Mouse (Mus musculus): ENCODE data around the gene Tprg. TPM values are rescaled to one million over a fixed set of nuclear protein-coding genes. Genes with fewer than 3 reads are reported as not detected.

Tprg gene
- polyA plus RNA-seq, 1 experiment from 2014 or later, result 0.44 TPM

- H3K36me3 ChIP-seq, result no peaks in the 10 kb centered on the region
- H3K4me3 ChIP-seq, result no peak overlapping the region
- no peaks in the 10 kb centered on the region for H3K4me1 ChIP-seq
- no peaks in the 10 kb centered on the region for H3K27me3 ChIP-seq
- H3K9me3 ChIP-seq, result no peaks in the 10 kb centered on the region
- no peak overlapping the region for H3K4me2 ChIP-seq
- H3K9ac ChIP-seq, result no peak overlapping the region
- H3K27ac ChIP-seq, result no peak overlapping the region
- no peak for ATAC-seq (ENCODE audit: insufficient number of reproducible peaks, insufficient read depth, low FRiP score, low TSS enrichment, low read depth)
- 34% methylated on average over 4 of the region's 4 CpGs for WGBS
These were observed 48.6 kb downstream of the Tprg start for GRCm38 (mm10) chr16:25335058-25335703.

- H3K27ac ChIP-seq, result no peak overlapping the region
- WGBS, result 7% methylated on average over 3 of the region's 3 CpGs
These were observed 63.0 kb downstream of the Tprg start for GRCm38 (mm10) chr16:25349626-25350025.

GRCm38 (mm10) chr16:25367834-25368233 lies 81.2 kb downstream of the Tprg start:
- Histone ChIP-seq H3K4me1 (peaks cover 6% of the 10 kb centered on the region; the same call in 1 of the 2 replicates), H3K4me3 (no peak overlapping the region), H3K27me3 (no peaks in the 10 kb centered on the region), H3K36me3 (no peaks in the 10 kb centered on the region), H3K4me2 (no peak overlapping the region), H3K9me3 (no peaks in the 10 kb centered on the region), H3K27ac (no peak overlapping the region), H3K9ac (no peak overlapping the region)
- WGBS, result 55% methylated on average over 7 of the region's 7 CpGs
- no peak for ATAC-seq (ENCODE audit: insufficient number of reproducible peaks, insufficient read depth, low FRiP score, low TSS enrichment, low read depth)

More at GRCm38 (mm10) chr16:25349626-25350025, 63.0 kb downstream of the Tprg start:
- no peaks in the 10 kb centered on the region for H3K27me3 ChIP-seq
- H3K4me2 ChIP-seq, result no peak overlapping the region
- no peak for ATAC-seq (ENCODE audit: insufficient number of reproducible peaks, insufficient read depth, low FRiP score, low TSS enrichment, low read depth)
- H3K4me1 ChIP-seq, result no peaks in the 10 kb centered on the region
- H3K36me3 ChIP-seq, result no peaks in the 10 kb centered on the region
- H3K9me3 ChIP-seq, result no peaks in the 10 kb centered on the region
- H3K4me3 ChIP-seq, result no peak overlapping the region
- H3K9ac ChIP-seq, result no peak overlapping the region

GRCm38 (mm10) chr16:25369984-25370412 lies 83.4 kb downstream of the Tprg start:
- WGBS, result 65% methylated on average over 5 of the region's 5 CpGs
- no peak for ATAC-seq (ENCODE audit: insufficient number of reproducible peaks, insufficient read depth, low FRiP score, low TSS enrichment, low read depth)
- H3K4me3 ChIP-seq, result no peak overlapping the region
- H3K4me2 ChIP-seq, result no peak overlapping the region
- H3K27me3 ChIP-seq, result no peaks in the 10 kb centered on the region
- H3K36me3 ChIP-seq, result no peaks in the 10 kb centered on the region
- no peak overlapping the region for H3K9ac ChIP-seq
- no peak overlapping the region for H3K27ac ChIP-seq
- H3K9me3 ChIP-seq, result no peaks in the 10 kb centered on the region
- peaks cover 6% of the 10 kb centered on the region; the same call in 1 of the 2 replicates for H3K4me1 ChIP-seq

GRCm38 (mm10) chr16:25374121-25374520 lies 87.5 kb downstream of the Tprg start:
- Histone ChIP-seq H3K4me1 (no peaks in the 10 kb centered on the region), H3K9me3 (no peaks in the 10 kb centered on the region), H3K9ac (no peak overlapping the region), H3K4me3 (no peak overlapping the region), H3K36me3 (no peaks in the 10 kb centered on the region), H3K27ac (no peak overlapping the region), H3K27me3 (no peaks in the 10 kb centered on the region), H3K4me2 (no peak overlapping the region)
- no peak for ATAC-seq (ENCODE audit: insufficient number of reproducible peaks, insufficient read depth, low FRiP score, low TSS enrichment, low read depth)
- 77% methylated on average over 4 of the region's 4 CpGs for WGBS

- no peak overlapping the region for H3K9ac ChIP-seq
- H3K4me1 ChIP-seq, result no peaks in the 10 kb centered on the region
- H3K4me2 ChIP-seq, result no peak overlapping the region
- no peak overlapping the region for H3K27ac ChIP-seq
- H3K9me3 ChIP-seq, result no peaks in the 10 kb centered on the region
- no peaks in the 10 kb centered on the region for H3K27me3 ChIP-seq
- H3K36me3 ChIP-seq, result no peaks in the 10 kb centered on the region
- no peak overlapping the region for H3K4me3 ChIP-seq
- ATAC-seq (ENCODE audit: insufficient number of reproducible peaks, insufficient read depth, low FRiP score, low TSS enrichment, low read depth), result no peak; the same call in 1 of the 2 replicates
- WGBS, result 57% methylated on average over 5 of the region's 5 CpGs
These were observed 88.2 kb downstream of the Tprg start for GRCm38 (mm10) chr16:25374775-25375174.

- H3K4me3 ChIP-seq, result no peak overlapping the region
- no peak overlapping the region for H3K27ac ChIP-seq
- no peak overlapping the region for H3K4me2 ChIP-seq
- ATAC-seq (ENCODE audit: insufficient number of reproducible peaks, insufficient read depth, low FRiP score, low TSS enrichment, low read depth), result no peak
- no peaks in the 10 kb centered on the region for H3K36me3 ChIP-seq
- H3K4me1 ChIP-seq, result no peaks in the 10 kb centered on the region
- H3K9ac ChIP-seq, result no peak overlapping the region
- no peaks in the 10 kb centered on the region for H3K9me3 ChIP-seq
- 41% methylated on average over 14 of the region's 14 CpGs for WGBS
- no peaks in the 10 kb centered on the region for H3K27me3 ChIP-seq
These were observed 90.2 kb downstream of the Tprg start for GRCm38 (mm10) chr16:25376720-25377373.

- Histone ChIP-seq H3K4me1 (no peaks in the 10 kb centered on the region), H3K9ac (no peak overlapping the region), H3K9me3 (no peaks in the 10 kb centered on the region), H3K36me3 (no peaks in the 10 kb centered on the region), H3K27me3 (no peaks in the 10 kb centered on the region), H3K4me2 (no peak overlapping the region), H3K27ac (no peak overlapping the region), H3K4me3 (no peak overlapping the region)
- 79% methylated on average over 4 of the region's 4 CpGs for WGBS
- ATAC-seq (ENCODE audit: insufficient number of reproducible peaks, insufficient read depth, low FRiP score, low TSS enrichment, low read depth), result no peak
These were observed 91.1 kb downstream of the Tprg start for GRCm38 (mm10) chr16:25377695-25378094.

GRCm38 (mm10) chr16:25385498-25386192 lies 99.0 kb downstream of the Tprg start:
- no peak overlapping the region for H3K4me2 ChIP-seq
- no peaks in the 10 kb centered on the region for H3K27me3 ChIP-seq
- no peak overlapping the region for H3K9ac ChIP-seq
- H3K9me3 ChIP-seq, result no peaks in the 10 kb centered on the region
- peaks cover 11% of the 10 kb centered on the region; the same call in 1 of the 2 replicates for H3K4me1 ChIP-seq
- no peaks in the 10 kb centered on the region for H3K36me3 ChIP-seq
- H3K27ac ChIP-seq, result 0 out of 2 replicates have a peak overlapping the region, but pooled peaks have one; percentile 55
- no peak for ATAC-seq (ENCODE audit: insufficient number of reproducible peaks, insufficient read depth, low FRiP score, low TSS enrichment, low read depth)
- WGBS, result 59% methylated on average over 6 of the region's 6 CpGs
- H3K4me3 ChIP-seq, result no peak overlapping the region

- ATAC-seq (ENCODE audit: insufficient number of reproducible peaks, insufficient read depth, low FRiP score, low TSS enrichment, low read depth), result no peak
- whole genome bisulfite sequencing, result 68% methylated on average over 1 of the region's 1 CpGs
- no peak overlapping the region for H3K9ac ChIP-seq
These were observed 108.1 kb downstream of the Tprg start for GRCm38 (mm10) chr16:25394676-25395075.

GRCm38 (mm10) chr16:25404156-25404555 lies 117.5 kb downstream of the Tprg start:
- H3K9ac ChIP-seq, result no peak overlapping the region
- H3K36me3 ChIP-seq, result no peaks in the 10 kb centered on the region
- ATAC-seq (ENCODE audit: insufficient number of reproducible peaks, insufficient read depth, low FRiP score, low TSS enrichment, low read depth), result no peak
- no peak overlapping the region for H3K4me3 ChIP-seq
- peaks cover 17% of the 10 kb centered on the region for H3K4me1 ChIP-seq
- no peaks in the 10 kb centered on the region for H3K9me3 ChIP-seq
- WGBS, result 72% methylated on average over 6 of the region's 6 CpGs
- no peak overlapping the region for H3K4me2 ChIP-seq
- H3K27me3 ChIP-seq, result no peaks in the 10 kb centered on the region
- no peak overlapping the region for H3K27ac ChIP-seq

More at GRCm38 (mm10) chr16:25394676-25395075, 108.1 kb downstream of the Tprg start:
- H3K36me3 ChIP-seq, result no peaks in the 10 kb centered on the region
- H3K4me1 ChIP-seq, result no peaks in the 10 kb centered on the region
- H3K9me3 ChIP-seq, result no peaks in the 10 kb centered on the region
- H3K4me3 ChIP-seq, result no peak overlapping the region
- H3K27me3 ChIP-seq, result no peaks in the 10 kb centered on the region
- H3K27ac ChIP-seq, result no peak overlapping the region
- H3K4me2 ChIP-seq, result no peak overlapping the region

All from embryonic facial prominence, embryonic 13.5 days (tissue).